Mouse (Mus musculus): ENCODE measurements around the gene Zbtb38.

DNA sequence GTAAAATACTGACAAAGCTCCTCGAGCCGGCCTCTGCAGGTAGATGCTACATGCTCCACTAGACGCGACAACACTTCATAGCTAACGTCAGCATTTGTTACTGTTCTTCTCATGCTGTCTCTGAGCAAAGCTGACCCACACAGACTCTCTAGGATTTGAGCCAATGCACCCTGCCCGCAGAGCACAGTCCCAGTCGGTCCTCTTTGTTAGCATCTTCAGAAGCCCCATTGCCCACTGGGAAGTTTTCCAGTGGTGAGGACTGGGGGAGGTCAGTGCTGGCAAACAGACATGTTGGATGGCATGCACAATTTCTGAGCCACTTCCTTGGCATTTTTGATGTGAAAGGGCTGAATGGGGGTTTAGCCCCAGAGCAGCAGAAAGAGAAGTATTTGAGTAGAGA, 113.2 kb downstream of the Zbtb38 start:
- TF ChIP-seq CTCF (IDR thresholded peaks at IDR 0.05; ENCODE audit: low read depth, low read length) (no peak), POLR2A (IDR thresholded peaks at IDR 0.05; ENCODE audit: insufficient read depth, low read length) (no peak), EP300 (IDR thresholded peaks at IDR 0.05; ENCODE audit: insufficient read depth, low read depth, low read length) (no peak)

All from ES-Bruce4 (cell line).